Mouse (Mus musculus): ENCODE measurements around the gene Olfr187. TPM values are rescaled to one million over a fixed set of nuclear protein-coding genes. Genes with fewer than 3 reads are reported as not detected.

The Olfr187 gene
- polyA plus RNA-seq, 1 experiment from 2014 or later = not detected

DNA sequence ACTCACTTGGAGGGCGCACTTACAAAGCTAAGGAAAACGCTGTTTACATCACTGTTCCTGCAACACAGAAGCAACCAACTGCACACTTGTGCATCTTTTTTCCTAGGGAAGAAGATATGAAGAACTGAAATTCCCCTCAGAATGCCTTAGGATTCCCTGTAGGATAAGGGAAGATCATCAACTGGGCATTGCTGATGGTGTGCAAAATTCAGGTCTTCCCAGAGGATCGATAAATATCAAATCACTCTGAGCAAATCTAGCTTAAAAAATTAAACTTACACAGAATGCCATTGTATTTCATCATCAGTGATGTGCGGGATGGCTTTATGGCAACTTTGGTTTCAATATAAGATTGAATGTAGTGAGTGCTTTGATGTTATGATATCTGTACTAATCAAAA lies 9.4 kb downstream of the Olfr187 start, which contains the start of gene Olfr186:
Gene Olfr186 (minus strand): TSS at position 101 of the 400 bp plus-strand sequence.
- ATAC-seq (ENCODE audit: low read depth) = no peak
- Histone ChIP-seq H3K4me1 (ENCODE audit: control insufficient read depth, low read depth, low read length) (no peaks in the 10 kb centered on the region), H3K9ac (ENCODE audit: low read depth, low read length) (no peak within 1 kb of the TSS), H3K4me2 (ENCODE audit: low read depth, low read length) (no peak within 1 kb of the TSS), H3K36me3 (ENCODE audit: control insufficient read depth, insufficient read depth) (no peaks in the 10 kb centered on the region), H3K27me3 (ENCODE audit: control insufficient read depth, insufficient read depth, low read depth, low read length) (no peaks in the 10 kb centered on the region), H3K9me3 (replicated peaks; ENCODE audit: control insufficient read depth, low read length) (no peaks in the 10 kb centered on the region), H3K4me3 (ENCODE audit: low read depth, low read length) (no peak within 1 kb of the TSS), H3K27ac (ENCODE audit: low read length) (no peak within 1 kb of the TSS)
- WGBS (ENCODE audit: insufficient replicate concordance) = 66% methylated on average over 4 of the region's 4 CpGs

DNA sequence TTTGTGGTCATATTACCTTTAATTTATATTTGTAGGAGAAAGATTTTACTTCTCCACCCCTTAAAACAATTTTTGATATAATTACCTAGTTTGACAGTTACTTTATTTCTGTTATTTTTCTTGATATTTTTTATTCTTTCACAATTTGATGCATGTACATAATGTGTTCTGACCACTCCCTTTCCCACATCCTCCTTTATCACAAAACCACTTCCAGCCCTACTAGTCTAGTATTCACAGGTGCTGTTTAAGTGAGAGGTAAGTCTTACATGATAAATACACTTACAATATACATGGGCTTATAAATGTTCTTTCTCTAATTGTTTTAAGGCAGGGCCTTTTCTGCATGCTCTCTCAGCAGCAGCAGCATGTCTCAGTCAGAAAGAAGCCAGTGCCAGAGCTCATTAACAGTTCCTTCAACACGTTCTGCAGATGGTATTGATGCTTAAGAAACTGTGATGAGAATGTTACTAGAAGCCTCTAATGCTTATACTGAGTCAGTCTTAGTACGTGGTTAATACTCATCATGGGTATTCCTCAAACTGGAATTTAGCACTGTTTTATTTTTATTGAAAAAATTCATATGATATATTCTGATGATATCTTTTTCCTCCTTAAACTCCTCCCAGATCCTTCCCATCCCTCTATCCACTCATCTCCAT lies 26.1 kb downstream of the Olfr187 start:
- 35% methylated on average over 2 of the region's 2 CpGs for WGBS (ENCODE audit: insufficient replicate concordance)
- Histone ChIP-seq H3K9ac (ENCODE audit: low read depth, low read length) (no peak overlapping the region), H3K4me2 (ENCODE audit: low read depth, low read length) (no peak overlapping the region), H3K36me3 (ENCODE audit: control insufficient read depth, insufficient read depth) (no peaks in the 10 kb centered on the region), H3K27ac (ENCODE audit: low read length) (no peak overlapping the region), H3K27me3 (ENCODE audit: control insufficient read depth, insufficient read depth, low read depth, low read length) (no peaks in the 10 kb centered on the region), H3K4me1 (ENCODE audit: control insufficient read depth, low read depth, low read length) (no peaks in the 10 kb centered on the region), H3K9me3 (replicated peaks; ENCODE audit: control insufficient read depth, low read length) (no peaks in the 10 kb centered on the region), H3K4me3 (ENCODE audit: low read depth, low read length) (no peak overlapping the region)
- no peak for ATAC-seq (ENCODE audit: low read depth)

DNA sequence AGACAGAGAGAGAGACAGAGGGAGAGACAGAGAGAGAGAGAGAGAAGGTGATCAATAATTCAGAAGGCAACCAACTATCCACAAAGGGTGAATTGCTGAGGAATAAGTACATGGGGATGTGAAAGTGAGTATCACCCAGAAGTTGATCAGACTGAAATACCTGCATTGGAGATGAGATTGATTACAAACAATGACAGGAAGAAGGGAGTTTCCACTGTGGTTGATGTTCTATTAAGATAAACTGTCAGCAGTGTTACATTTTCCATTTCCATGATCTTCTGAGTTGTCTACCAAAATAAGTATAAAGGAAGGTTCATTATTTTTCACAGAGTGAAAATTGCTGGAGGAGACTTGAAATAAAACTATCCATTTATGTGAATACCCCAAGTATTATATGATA lies 32.4 kb downstream of the Olfr187 start:
- H3K4me1 ChIP-seq (ENCODE audit: control insufficient read depth, low read depth, low read length) = no peaks in the 10 kb centered on the region
- ATAC-seq (ENCODE audit: low read depth) = no peak
- no peak overlapping the region for H3K27ac ChIP-seq (ENCODE audit: low read length)
- no peaks in the 10 kb centered on the region for H3K27me3 ChIP-seq (ENCODE audit: control insufficient read depth, insufficient read depth, low read depth, low read length)
- H3K9ac ChIP-seq (ENCODE audit: low read depth, low read length) = no peak overlapping the region
- H3K4me2 ChIP-seq (ENCODE audit: low read depth, low read length) = no peak overlapping the region
- H3K9me3 ChIP-seq (replicated peaks; ENCODE audit: control insufficient read depth, low read length) = no peaks in the 10 kb centered on the region
- no peak overlapping the region for H3K4me3 ChIP-seq (ENCODE audit: low read depth, low read length)
- H3K36me3 ChIP-seq (ENCODE audit: control insufficient read depth, insufficient read depth) = no peaks in the 10 kb centered on the region

DNA sequence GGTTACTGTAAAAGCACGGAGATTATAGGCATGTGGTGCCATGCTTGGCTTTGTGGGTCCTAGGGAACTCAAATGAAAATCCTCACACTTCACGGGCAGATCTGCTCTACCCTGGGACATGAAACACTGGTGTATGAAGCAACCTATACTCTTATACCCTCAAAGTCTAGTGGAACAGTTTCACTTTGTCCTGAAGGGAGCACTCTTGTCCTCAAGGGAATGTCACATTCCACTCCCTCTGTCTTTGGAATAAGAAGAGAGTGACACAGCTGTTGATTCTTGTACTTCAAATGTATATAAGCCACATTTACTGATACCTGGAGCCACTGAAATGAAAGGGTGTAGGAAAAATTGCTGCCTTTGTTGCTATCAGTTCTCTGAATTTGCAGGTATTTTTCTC lies 44.5 kb downstream of the Olfr187 start, which contains the start of gene Olfr183:
Gene Olfr183 (plus strand): TSS at position 301 of the 400 bp plus-strand sequence.
- WGBS (ENCODE audit: insufficient replicate concordance) = 49% methylated on average over 2 of the region's 2 CpGs
- H3K9ac ChIP-seq (ENCODE audit: low read depth, low read length) = no peak within 1 kb of the TSS
- H3K4me1 ChIP-seq (ENCODE audit: control insufficient read depth, low read depth, low read length) = no peaks in the 10 kb centered on the region
- no peaks in the 10 kb centered on the region for H3K9me3 ChIP-seq (replicated peaks; ENCODE audit: control insufficient read depth, low read length)
- H3K27ac ChIP-seq (ENCODE audit: low read length) = no peak within 1 kb of the TSS
- no peak for ATAC-seq (ENCODE audit: low read depth)
- no peaks in the 10 kb centered on the region for H3K27me3 ChIP-seq (ENCODE audit: control insufficient read depth, insufficient read depth, low read depth, low read length)
- H3K4me2 ChIP-seq (ENCODE audit: low read depth, low read length) = no peak within 1 kb of the TSS
- no peak within 1 kb of the TSS for H3K4me3 ChIP-seq (ENCODE audit: low read depth, low read length)
- no peaks in the 10 kb centered on the region for H3K36me3 ChIP-seq (ENCODE audit: control insufficient read depth, insufficient read depth)

Other genes with a start within 250 kb of the Olfr187 start
- gene Olfr173, start 239.5 kb downstream of the Olfr187 start, polyA plus RNA-seq (2015; fragmentation: Nextera tagmentation; extraction: Ambion mirVana) = not detected in 2 replicates
- not detected in 2 replicates for gene Olfr175-ps1, start 213.0 kb downstream of the Olfr187 start, polyA plus RNA-seq (2015; fragmentation: Nextera tagmentation; extraction: Ambion mirVana)
- not detected in 2 replicates for gene Olfr177, start 165.0 kb downstream of the Olfr187 start, polyA plus RNA-seq (2015; fragmentation: Nextera tagmentation; extraction: Ambion mirVana)
- gene Olfr178, start 147.7 kb downstream of the Olfr187 start, polyA plus RNA-seq (2015; fragmentation: Nextera tagmentation; extraction: Ambion mirVana) = not detected in 2 replicates
- gene Olfr181, start 111.0 kb downstream of the Olfr187 start, polyA plus RNA-seq (2015; fragmentation: Nextera tagmentation; extraction: Ambion mirVana) = not detected in 2 replicates
- gene Olfr180, start 110.4 kb downstream of the Olfr187 start, polyA plus RNA-seq (2015; fragmentation: Nextera tagmentation; extraction: Ambion mirVana) = not detected in 2 replicates
- not detected in 2 replicates for gene Olfr183, start 44.4 kb downstream of the Olfr187 start, polyA plus RNA-seq (2015; fragmentation: Nextera tagmentation; extraction: Ambion mirVana)
- not detected in 2 replicates for gene Olfr186, start 9.5 kb downstream of the Olfr187 start, polyA plus RNA-seq (2015; fragmentation: Nextera tagmentation; extraction: Ambion mirVana)
- gene Olfr190, start 38.2 kb upstream of the Olfr187 start, polyA plus RNA-seq (2015; fragmentation: Nextera tagmentation; extraction: Ambion mirVana) = not detected in 2 replicates
- gene Olfr191, start 50.1 kb upstream of the Olfr187 start, polyA plus RNA-seq (2015; fragmentation: Nextera tagmentation; extraction: Ambion mirVana) = not detected in 2 replicates
- gene Olfr193, start 72.1 kb upstream of the Olfr187 start, polyA plus RNA-seq (2015; fragmentation: Nextera tagmentation; extraction: Ambion mirVana) = not detected in 2 replicates
- gene Olfr194, start 81.3 kb upstream of the Olfr187 start, polyA plus RNA-seq (2015; fragmentation: Nextera tagmentation; extraction: Ambion mirVana) = not detected in 2 replicates
- gene Olfr195, start 107.3 kb upstream of the Olfr187 start, polyA plus RNA-seq (2015; fragmentation: Nextera tagmentation; extraction: Ambion mirVana) = not detected in 2 replicates
- not detected in 2 replicates for gene Olfr196, start 130.7 kb upstream of the Olfr187 start, polyA plus RNA-seq (2015; fragmentation: Nextera tagmentation; extraction: Ambion mirVana)
- not detected in 2 replicates for gene Olfr198, start 163.8 kb upstream of the Olfr187 start, polyA plus RNA-seq (2015; fragmentation: Nextera tagmentation; extraction: Ambion mirVana)
- gene Olfr199, start 180.0 kb upstream of the Olfr187 start, polyA plus RNA-seq (2015; fragmentation: Nextera tagmentation; extraction: Ambion mirVana) = not detected in 2 replicates
- gene Olfr201, start 232.9 kb upstream of the Olfr187 start, polyA plus RNA-seq (2015; fragmentation: Nextera tagmentation; extraction: Ambion mirVana) = 0.06 and 0.09 TPM in 2 replicates
- gene Olfr202, start 247.0 kb upstream of the Olfr187 start, polyA plus RNA-seq (2015; fragmentation: Nextera tagmentation; extraction: Ambion mirVana) = not detected in 2 replicates